Mouse (Mus musculus) megakaryocyte, embryonic 14.5 days (primary cell): Measurements from ENCODE around the gene Tial1.

ENCODE experiments used
- FLI1 ChIP-seq: IDR thresholded peaks from 2 replicates; pipeline ENCODE4 v1.6.1; 2012; ENCODE audit warnings: low read length, inconsistent platforms, mixed read lengths
- GATA1 ChIP-seq: IDR thresholded peaks from 3 replicates; pipeline ENCODE4 v1.6.1; 2012; ENCODE audit warnings: mixed read lengths, low read length, inconsistent platforms, borderline replicate concordance

GRCm38 (mm10) chr7:128422491-128422890 is 39.0 kb downstream of the Tial1 start:
- TF ChIP-seq GATA1: no peak
- no peak for TF ChIP-seq FLI1
